Mouse (Mus musculus): ENCODE results near the gene Bri3. TPM values are rescaled to one million over a fixed set of nuclear protein-coding genes. Genes with fewer than 3 reads are reported as not detected.

The Bri3 gene
- polyA plus RNA-seq, 1 experiment: 57.2 TPM

DNA sequence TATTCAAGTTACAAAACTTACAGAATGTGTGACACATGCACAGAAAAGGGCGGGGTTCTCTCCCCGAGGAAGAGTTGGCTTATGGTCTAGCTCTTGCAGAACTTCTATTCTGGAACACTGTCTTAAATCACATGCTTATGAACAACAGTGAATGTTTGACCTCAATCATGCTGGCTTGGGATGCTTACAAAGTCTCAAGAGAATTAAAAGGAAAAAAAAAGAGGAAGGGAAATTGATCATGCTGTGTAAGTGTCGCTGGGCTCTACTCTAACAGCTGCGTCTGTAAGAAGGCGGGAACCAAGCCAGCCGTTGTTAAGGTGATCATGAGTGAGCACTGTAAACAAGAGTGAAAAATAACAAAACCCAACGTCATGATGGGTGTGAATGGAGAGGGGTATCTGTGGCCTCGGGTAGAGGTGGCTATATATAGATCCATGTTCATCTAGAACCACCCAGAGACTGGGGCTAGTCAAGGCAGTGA, 39.4 kb downstream of the Bri3 start:
- H3K27ac ChIP-seq (ENCODE audit: control insufficient read depth, insufficient read depth, low read depth, low read length, poor library complexity): no peak overlapping the region
- H3K4me3 ChIP-seq (replicated peaks; ENCODE audit: control insufficient read depth, low read depth, low read length): no peak overlapping the region
- 5% methylated on average over 8 of the region's 8 CpGs for WGBS
- no peak for TF ChIP-seq CTCF (IDR thresholded peaks at IDR 0.05; ENCODE audit: control insufficient read depth, insufficient read depth, low read length)
- no peak for TF ChIP-seq POLR2A (IDR thresholded peaks at IDR 0.05; ENCODE audit: borderline replicate concordance, control insufficient read depth, low read depth, low read length)
- H3K4me1 ChIP-seq (ENCODE audit: control insufficient read depth, insufficient read depth, low read length): peaks cover 1% of the 10 kb centered on the region; the same call in 1 of the 2 replicates

DNA sequence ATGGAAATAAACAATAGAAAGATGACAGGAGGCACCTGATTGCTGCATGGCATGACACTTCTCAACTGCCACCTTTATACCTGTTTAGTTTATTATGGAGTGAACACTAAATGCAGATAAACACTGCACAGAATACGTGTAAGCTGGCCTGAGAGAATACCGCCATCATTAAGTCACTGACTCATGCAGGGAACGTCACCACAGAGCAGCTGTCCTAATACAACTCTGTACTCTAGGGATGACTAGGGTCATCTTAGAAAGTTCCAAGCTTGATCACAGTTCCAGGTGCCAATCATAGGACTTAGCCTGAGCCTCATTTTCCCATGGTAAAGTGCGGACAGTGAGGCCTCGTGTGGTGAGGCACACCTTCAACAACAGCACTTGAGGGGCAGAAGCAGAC, 40.4 kb downstream of the Bri3 start:
- TF ChIP-seq POLR2A (IDR thresholded peaks at IDR 0.05; ENCODE audit: borderline replicate concordance, control insufficient read depth, low read depth, low read length): no peak
- WGBS: 83% methylated on average over 5 of the region's 5 CpGs
- no peak overlapping the region for H3K27ac ChIP-seq (ENCODE audit: control insufficient read depth, insufficient read depth, low read depth, low read length, poor library complexity)
- H3K4me3 ChIP-seq (replicated peaks; ENCODE audit: control insufficient read depth, low read depth, low read length): no peak overlapping the region
- H3K4me1 ChIP-seq (ENCODE audit: control insufficient read depth, insufficient read depth, low read length): peaks cover 1% of the 10 kb centered on the region; the same call in 1 of the 2 replicates

DNA sequence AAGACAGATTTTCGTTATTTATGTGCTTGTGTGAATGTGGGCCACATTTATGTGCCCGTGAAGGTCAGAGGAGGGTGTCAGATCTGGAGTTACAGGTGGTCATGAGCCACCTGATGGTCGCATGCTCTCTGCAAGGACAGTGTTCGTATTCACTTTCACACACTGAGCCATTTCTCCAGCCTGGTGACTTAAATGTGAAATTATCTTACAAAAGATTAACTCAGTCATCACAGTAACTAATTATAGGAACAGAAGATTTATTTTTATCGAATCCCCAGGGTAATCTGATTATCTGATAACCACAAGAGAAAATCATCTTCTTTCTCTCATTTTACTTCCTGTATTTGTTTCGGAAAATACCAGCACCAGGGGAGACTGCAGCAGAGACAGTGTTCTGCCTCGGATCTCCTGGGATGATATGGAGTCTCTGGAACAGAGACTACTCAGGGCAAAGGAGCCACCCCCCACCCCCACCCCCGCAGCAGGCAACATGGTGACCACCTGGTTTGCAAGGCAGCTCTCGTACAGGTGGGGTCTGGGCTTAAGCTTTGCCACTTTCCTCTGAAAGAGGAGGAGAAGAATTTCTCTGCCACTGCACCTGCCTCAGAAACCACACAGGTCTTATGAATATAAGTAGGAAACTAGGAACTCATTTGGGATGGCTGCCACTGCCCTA, 42.5 kb downstream of the Bri3 start:
- WGBS: 51% methylated on average over 9 of the region's 9 CpGs
- Histone ChIP-seq H3K27ac (ENCODE audit: control insufficient read depth, insufficient read depth, low read depth, low read length, poor library complexity) (no peak overlapping the region), H3K4me1 (ENCODE audit: control insufficient read depth, insufficient read depth, low read length) (peaks cover 1% of the 10 kb centered on the region; the same call in 1 of the 2 replicates), H3K4me3 (replicated peaks; ENCODE audit: control insufficient read depth, low read depth, low read length) (no peak overlapping the region)
- TF ChIP-seq CTCF (IDR thresholded peaks at IDR 0.05; ENCODE audit: control insufficient read depth, insufficient read depth, low read length) (no peak), POLR2A (IDR thresholded peaks at IDR 0.05; ENCODE audit: borderline replicate concordance, control insufficient read depth, low read depth, low read length) (no peak)

DNA sequence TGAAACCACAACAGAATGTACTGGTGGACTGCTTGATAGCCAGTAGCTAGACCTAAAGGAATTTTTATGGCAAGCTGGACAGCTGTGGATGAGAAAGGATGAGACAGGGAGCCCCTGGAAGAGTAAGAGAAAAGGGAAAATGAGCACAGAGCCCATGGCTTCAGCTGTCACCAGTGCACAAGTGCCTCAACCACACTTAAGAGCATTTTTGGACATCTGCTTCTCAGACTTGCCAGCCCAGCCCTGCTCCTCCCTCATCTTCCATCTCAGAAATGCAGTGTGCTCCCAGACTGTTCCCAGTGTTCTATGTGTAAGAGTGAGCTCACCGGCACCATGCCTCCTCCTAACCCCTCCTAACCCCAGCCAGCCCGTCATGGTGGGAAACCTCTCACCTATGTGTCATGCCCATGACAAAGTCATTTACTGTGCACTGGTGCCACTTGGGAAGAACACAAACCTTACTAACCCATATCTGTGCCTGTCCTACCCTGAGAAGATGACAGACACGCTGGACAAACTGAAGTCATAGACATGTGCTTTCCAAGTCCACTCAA, 43.1 kb downstream of the Bri3 start:
- TF ChIP-seq POLR2A (IDR thresholded peaks at IDR 0.05; ENCODE audit: borderline replicate concordance, control insufficient read depth, low read depth, low read length) (no peak), CTCF (IDR thresholded peaks at IDR 0.05; ENCODE audit: control insufficient read depth, insufficient read depth, low read length) (no peak)
- H3K4me1 ChIP-seq (ENCODE audit: control insufficient read depth, insufficient read depth, low read length): peaks cover 1% of the 10 kb centered on the region; the same call in 1 of the 2 replicates
- H3K27ac ChIP-seq (ENCODE audit: control insufficient read depth, insufficient read depth, low read depth, low read length, poor library complexity): no peak overlapping the region
- WGBS: 83% methylated on average over 3 of the region's 3 CpGs
- no peak overlapping the region for H3K4me3 ChIP-seq (replicated peaks; ENCODE audit: control insufficient read depth, low read depth, low read length)

DNA sequence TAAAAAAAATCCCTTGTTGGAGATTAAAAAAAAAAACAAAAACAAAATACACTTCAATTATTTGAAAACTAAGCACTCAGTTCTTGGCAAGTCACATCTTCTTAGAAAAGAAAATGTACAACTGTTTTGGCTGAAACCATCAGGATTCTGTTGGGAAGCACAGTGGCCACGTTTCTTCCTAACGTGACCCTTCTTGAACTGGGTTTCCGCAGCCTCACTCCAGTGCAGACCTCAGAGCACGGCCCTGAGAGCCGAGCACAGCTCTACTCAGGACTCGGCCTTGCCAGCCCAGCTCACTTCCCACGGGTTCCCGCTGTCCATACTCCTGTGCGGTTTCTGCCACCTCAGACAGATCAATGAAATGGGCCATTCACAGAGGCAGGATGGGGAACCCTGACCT, 44.2 kb downstream of the Bri3 start:
- H3K4me1 ChIP-seq (ENCODE audit: control insufficient read depth, insufficient read depth, low read length): no peaks in the 10 kb centered on the region
- TF ChIP-seq POLR2A (IDR thresholded peaks at IDR 0.05; ENCODE audit: borderline replicate concordance, control insufficient read depth, low read depth, low read length) (no peak), CTCF (IDR thresholded peaks at IDR 0.05; ENCODE audit: control insufficient read depth, insufficient read depth, low read length) (no peak)
- no peak overlapping the region for H3K27ac ChIP-seq (ENCODE audit: control insufficient read depth, insufficient read depth, low read depth, low read length, poor library complexity)
- WGBS: 83% methylated on average over 9 of the region's 9 CpGs
- H3K4me3 ChIP-seq (replicated peaks; ENCODE audit: control insufficient read depth, low read depth, low read length): no peak overlapping the region

DNA sequence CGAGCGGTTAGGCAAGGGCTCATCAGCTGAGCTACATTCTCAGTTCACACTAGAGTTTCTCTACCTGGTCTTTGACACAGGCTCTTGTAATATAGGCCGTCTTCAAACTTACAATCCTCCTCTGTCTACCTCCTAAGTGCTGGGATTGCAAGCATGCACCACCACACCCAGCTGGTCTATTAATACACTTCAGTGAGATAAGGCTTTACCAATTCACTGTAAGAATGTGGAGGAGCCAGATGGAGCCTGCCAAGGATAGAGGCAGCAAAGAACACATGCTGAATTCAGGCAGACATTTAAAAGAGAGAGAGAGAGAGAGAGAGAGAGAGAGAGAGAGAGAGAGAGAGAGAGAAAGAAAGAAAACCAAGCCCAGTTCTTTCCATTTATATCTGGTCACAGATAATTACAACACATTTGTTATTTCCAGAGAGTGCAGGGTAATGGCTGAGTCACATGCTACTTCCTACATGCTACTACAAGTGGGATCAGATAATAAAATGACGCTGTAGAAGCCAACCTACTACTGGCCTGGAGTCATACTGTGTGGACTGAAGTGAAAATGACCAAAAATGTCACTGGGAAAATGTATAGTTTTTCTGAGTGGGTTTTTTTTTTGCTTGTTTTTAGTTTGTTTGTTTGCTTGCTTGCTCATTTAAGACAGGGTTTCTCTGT, 45.7 kb downstream of the Bri3 start:
- no peak overlapping the region for H3K4me3 ChIP-seq (replicated peaks; ENCODE audit: control insufficient read depth, low read depth, low read length)
- H3K4me1 ChIP-seq (ENCODE audit: control insufficient read depth, insufficient read depth, low read length): no peaks in the 10 kb centered on the region
- no peak overlapping the region for H3K27ac ChIP-seq (ENCODE audit: control insufficient read depth, insufficient read depth, low read depth, low read length, poor library complexity)
- WGBS: 74% methylated on average over 4 of the region's 4 CpGs
- TF ChIP-seq CTCF (IDR thresholded peaks at IDR 0.05; ENCODE audit: control insufficient read depth, insufficient read depth, low read length): no peak
- no peak for TF ChIP-seq POLR2A (IDR thresholded peaks at IDR 0.05; ENCODE audit: borderline replicate concordance, control insufficient read depth, low read depth, low read length)

DNA sequence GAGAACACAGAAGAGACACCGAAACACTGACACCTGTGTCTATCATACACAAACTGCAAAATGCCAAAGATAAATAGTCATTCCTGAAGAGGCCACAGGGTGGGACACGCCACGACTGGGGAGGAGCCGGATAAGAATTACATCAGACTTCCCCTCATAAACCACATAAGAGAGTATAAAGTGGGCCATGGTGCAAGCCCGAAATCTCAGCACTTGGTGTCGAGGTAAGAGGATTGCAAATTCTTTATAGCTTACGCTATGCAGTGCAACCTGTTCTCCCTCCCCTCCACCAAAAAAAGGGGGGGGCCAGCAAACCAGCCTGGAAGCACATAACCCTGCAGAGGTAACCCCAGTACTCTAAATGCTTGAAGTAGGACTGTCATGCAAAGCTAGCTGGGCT, 50.7 kb downstream of the Bri3 start:
- Histone ChIP-seq H3K4me1 (ENCODE audit: control insufficient read depth, insufficient read depth, low read length) (no peaks in the 10 kb centered on the region), H3K4me3 (replicated peaks; ENCODE audit: control insufficient read depth, low read depth, low read length) (no peak overlapping the region), H3K27ac (ENCODE audit: control insufficient read depth, insufficient read depth, low read depth, low read length, poor library complexity) (no peak overlapping the region)
- TF ChIP-seq CTCF (IDR thresholded peaks at IDR 0.05; ENCODE audit: control insufficient read depth, insufficient read depth, low read length) (no peak), POLR2A (IDR thresholded peaks at IDR 0.05; ENCODE audit: borderline replicate concordance, control insufficient read depth, low read depth, low read length) (no peak)
- WGBS: 22% methylated on average over 7 of the region's 7 CpGs

DNA sequence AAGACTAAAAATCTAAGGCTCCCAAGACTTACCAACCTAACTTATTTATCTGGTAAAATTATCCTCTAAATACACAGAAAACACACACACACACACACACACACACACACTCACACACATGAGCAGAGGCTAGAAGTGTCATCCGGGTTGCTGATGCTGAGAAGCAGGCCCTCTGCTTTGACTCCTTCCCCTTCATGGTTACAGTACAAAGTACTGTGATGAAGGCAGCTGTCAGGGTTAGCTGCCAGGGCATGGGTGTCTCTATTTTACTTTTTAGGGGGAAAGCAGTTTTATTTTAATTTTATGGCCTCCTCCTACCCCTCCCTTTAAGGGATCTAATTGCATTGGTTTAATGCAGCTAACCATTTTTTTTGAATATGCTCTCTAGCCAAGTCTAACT, 51.1 kb downstream of the Bri3 start:
- Histone ChIP-seq H3K4me1 (ENCODE audit: control insufficient read depth, insufficient read depth, low read length) (no peaks in the 10 kb centered on the region), H3K27ac (ENCODE audit: control insufficient read depth, insufficient read depth, low read depth, low read length, poor library complexity) (no peak overlapping the region), H3K4me3 (replicated peaks; ENCODE audit: control insufficient read depth, low read depth, low read length) (no peak overlapping the region)
- TF ChIP-seq POLR2A (IDR thresholded peaks at IDR 0.05; ENCODE audit: borderline replicate concordance, control insufficient read depth, low read depth, low read length) (no peak), CTCF (IDR thresholded peaks at IDR 0.05; ENCODE audit: control insufficient read depth, insufficient read depth, low read length) (no peak)
- WGBS: 88% methylated on average over 1 of the region's 1 CpGs
